Mouse (Mus musculus) G1E (cell line): Measurements from ENCODE around the gene Wdr5. TPM values are rescaled to one million over a fixed set of nuclear protein-coding genes. Genes with fewer than 3 reads are reported as not detected.

ENCODE experiments used
- ATAC-seq: 2 replicates; pipeline ENCODE4 v1.8.0; 2016; ENCODE audit warnings: mild to moderate bottlenecking; ENCODE audit not compliant: insufficient number of reproducible peaks, poor library complexity, low FRiP score, severe bottlenecking; ENCODE audit errors: extremely low read depth
- DNase-seq: peaks from one replicate; pipeline ENCODE4 v3.0.0; 2012; ENCODE audit warnings: low spot score
- H3K27me3 ChIP-seq: 2 replicates; pipeline ENCODE4 v1.6.1; 2012; ENCODE audit warnings: mild to moderate bottlenecking, low read length, inconsistent platforms; ENCODE audit not compliant: insufficient read depth
- H3K36me3 ChIP-seq: replicated peaks from 2 replicates; pipeline ENCODE3; 2012; ENCODE audit warnings: mild to moderate bottlenecking, inconsistent platforms
- H3K4me1 ChIP-seq: 2 replicates; pipeline ENCODE4 v1.6.1; 2012; ENCODE audit warnings: low read depth, low read length, inconsistent platforms, mixed read lengths; ENCODE audit not compliant: insufficient read depth
- H3K4me3 ChIP-seq: 2 replicates; pipeline ENCODE4 v1.5.1; 2012; ENCODE audit warnings: low read depth, mild to moderate bottlenecking, inconsistent platforms, low read length, moderate library complexity, mixed read lengths
- H3K9me3 ChIP-seq: replicated peaks from 2 replicates; pipeline ENCODE4 v1.6.1; 2012; ENCODE audit warnings: inconsistent platforms
- CTCF ChIP-seq: IDR thresholded peaks from 2 replicates; pipeline ENCODE4 v1.5.1; 2012; ENCODE audit warnings: low read depth, low read length, inconsistent platforms, mixed read lengths
- GATA1 ChIP-seq: IDR thresholded peaks from 2 replicates; pipeline ENCODE4 v1.6.1; 2012; ENCODE audit warnings: borderline replicate concordance, low read length, inconsistent platforms, mixed read lengths
- GATA2 ChIP-seq: IDR thresholded peaks from 2 replicates; pipeline ENCODE4 v1.6.1; 2012; ENCODE audit warnings: low read depth, low read length, inconsistent platforms, borderline replicate concordance
- POLR2AphosphoS5 ChIP-seq: IDR thresholded peaks from 2 replicates; pipeline ENCODE4 v1.6.1; 2012; ENCODE audit warnings: low read depth, low read length, inconsistent platforms; ENCODE audit not compliant: insufficient replicate concordance
- TAL1 ChIP-seq: conservative IDR thresholded peaks from 2 replicates; pipeline ENCODE4 v1.6.1; 2012; ENCODE audit warnings: low read depth, low read length, inconsistent platforms, mixed read lengths
- polyA plus RNA-seq: library from polyadenylated mRNA; stranded (reverse); fragments of >175 nt; gene quantifications from 2 replicates; pipeline ENCODE4 v1.2.3, GENCODE M21; 2012
- total RNA-seq, 2 experiments: library from RNA; stranded (forward) in 1 of 2; stranded (reverse) in 1 of 2; fragments of 200-1000 nt in 1 of 2; fragments of >200 nt in 1 of 2; fragmentation: Nextera tagmentation in 1 of 2; gene quantifications; 2 replicates each; pipeline ENCODE4 v1.2.3; 2014 to 2017

Gene Wdr5
- total RNA-seq (2014; fragmentation: Nextera tagmentation), result 29.4 and 35.2 TPM in 2 replicates
- 58.6 and 62.5 TPM in 2 replicates for total RNA-seq (2017)
- 107 and 131 TPM in 2 replicates for polyA plus RNA-seq

DNA sequence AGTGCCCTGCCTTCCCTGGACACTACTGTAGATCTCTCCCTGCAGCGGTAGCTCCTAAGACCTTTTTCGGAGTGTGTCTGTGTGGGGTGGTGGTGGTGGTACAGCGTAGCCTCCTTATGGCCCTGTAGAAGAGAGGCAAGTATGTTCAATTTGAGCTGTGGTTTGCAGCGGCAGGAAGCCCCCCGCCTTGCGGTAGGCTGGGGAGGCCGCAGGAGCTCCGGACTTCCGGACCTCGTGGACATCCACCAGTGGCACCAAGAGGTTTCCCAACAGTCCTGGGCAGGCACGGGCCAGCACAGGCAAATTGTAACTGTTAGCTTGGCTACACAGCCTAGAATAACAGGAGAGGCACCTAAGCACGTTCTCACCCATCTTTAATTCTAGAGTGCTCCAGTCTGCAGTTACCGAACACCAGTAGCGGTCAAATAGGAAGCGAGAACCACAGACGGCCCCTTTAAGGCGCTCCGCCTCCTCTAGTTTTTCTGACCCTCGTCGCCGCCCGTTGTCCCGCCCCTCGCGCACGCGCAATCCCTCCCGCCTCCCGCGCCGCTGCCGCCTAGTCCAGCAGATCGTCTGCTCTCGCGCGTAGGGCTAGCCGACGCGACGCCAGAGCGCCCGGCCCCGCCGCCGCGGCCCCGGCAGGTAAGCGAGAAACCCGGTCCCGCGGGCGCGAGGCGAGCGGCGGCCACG is at the start of gene Wdr5:
TSS of gene Wdr5 (plus strand) at position 519 of the 690 bp plus-strand sequence.
- H3K36me3 ChIP-seq, result peaks cover 42% of the 10 kb centered on the region
- H3K9me3 ChIP-seq, result no peaks in the 10 kb centered on the region
- peaks cover 43% of the 10 kb centered on the region for H3K4me1 ChIP-seq
- peak within 1 kb of the TSS; percentile 93 for H3K4me3 ChIP-seq
- TF ChIP-seq POLR2AphosphoS5 (no peak), CTCF (no peak), GATA1 (no peak), TAL1 (no peak), GATA2 (no peak)
- peak; percentile 90 for DNase-seq
- H3K27me3 ChIP-seq, result no peaks in the 10 kb centered on the region
- peak; percentile 69 for ATAC-seq

DNA sequence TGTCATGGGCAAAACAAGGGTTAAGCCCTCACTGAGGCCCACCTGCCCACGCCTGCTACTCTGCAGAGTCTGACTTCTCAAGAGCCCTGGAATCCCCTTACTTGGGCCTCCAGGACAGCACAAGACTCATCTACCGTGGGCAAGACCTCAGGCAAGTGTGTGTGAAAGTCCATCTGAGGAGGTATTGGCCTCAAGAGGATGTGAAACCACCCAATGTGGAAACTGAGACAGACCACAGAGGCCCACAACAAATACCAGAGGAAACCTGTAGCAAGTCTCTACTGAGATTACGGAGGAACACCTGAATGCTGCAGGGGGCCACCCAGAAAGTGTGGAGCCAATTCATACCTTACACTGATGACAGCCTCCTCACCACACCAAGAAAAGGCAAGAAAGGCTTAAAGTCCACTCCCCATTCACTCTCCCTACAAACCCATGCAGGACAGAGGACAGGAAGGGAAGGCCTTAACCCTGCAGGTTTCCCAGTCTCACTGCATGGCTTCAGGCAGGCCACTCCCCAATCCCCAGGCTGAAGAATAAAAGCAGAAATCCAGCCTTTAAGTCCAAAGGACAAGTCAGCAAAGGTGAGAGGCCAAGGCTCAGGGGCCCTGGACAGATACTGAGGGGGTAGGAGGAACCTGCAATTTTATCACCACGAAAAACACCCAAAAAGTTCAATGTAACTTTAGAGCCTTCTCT is 45.5 kb upstream of the Wdr5 start:
- Histone ChIP-seq H3K4me1 (peaks cover 73% of the 10 kb centered on the region), H3K36me3 (peaks cover 93% of the 10 kb centered on the region)
- ATAC-seq, result no peak

GRCm38 (mm10) chr2:27469991-27470355 is 45.0 kb upstream of the Wdr5 start:
- Histone ChIP-seq H3K4me3 (no peak overlapping the region; the same call in 1 of the 2 replicates), H3K9me3 (no peaks in the 10 kb centered on the region), H3K4me1 (peaks cover 70% of the 10 kb centered on the region), H3K27me3 (no peaks in the 10 kb centered on the region), H3K36me3 (peaks cover 89% of the 10 kb centered on the region)
- ATAC-seq (no peak), DNase-seq (no peak)
- TF ChIP-seq POLR2AphosphoS5 (no peak), GATA2 (no peak), TAL1 (no peak), GATA1 (no peak), CTCF (no peak)

More for the DNA sequence above, 45.5 kb upstream of the Wdr5 start:
- Histone ChIP-seq H3K9me3 (no peaks in the 10 kb centered on the region), H3K4me3 (no peak overlapping the region), H3K27me3 (no peaks in the 10 kb centered on the region)
- TF ChIP-seq POLR2AphosphoS5 (no peak), TAL1 (no peak), GATA1 (no peak), GATA2 (no peak), CTCF (no peak)
- no peak for DNase-seq

GRCm38 (mm10) chr2:27470535-27470934 is 44.4 kb upstream of the Wdr5 start:
- Histone ChIP-seq H3K9me3 (no peaks in the 10 kb centered on the region), H3K4me1 (peaks cover 68% of the 10 kb centered on the region), H3K4me3 (no peak overlapping the region), H3K36me3 (peaks cover 83% of the 10 kb centered on the region), H3K27me3 (no peaks in the 10 kb centered on the region)
- no peak for TF ChIP-seq CTCF
- no peak for TF ChIP-seq TAL1
- no peak for TF ChIP-seq GATA2
- no peak for TF ChIP-seq GATA1
- no peak for TF ChIP-seq POLR2AphosphoS5
- ATAC-seq, result no peak
- DNase-seq, result no peak

GRCm38 (mm10) chr2:27471170-27471584 is 43.8 kb upstream of the Wdr5 start:
- Histone ChIP-seq H3K4me1 (peaks cover 63% of the 10 kb centered on the region), H3K9me3 (no peaks in the 10 kb centered on the region), H3K4me3 (peak overlapping the region; percentile 17; the same call in 1 of the 2 replicates), H3K36me3 (peaks cover 77% of the 10 kb centered on the region), H3K27me3 (no peaks in the 10 kb centered on the region)
- DNase-seq, result no peak
- TF ChIP-seq GATA1 (no peak), TAL1 (no peak), CTCF (no peak), GATA2 (no peak), POLR2AphosphoS5 (no peak)
- no peak for ATAC-seq

DNA sequence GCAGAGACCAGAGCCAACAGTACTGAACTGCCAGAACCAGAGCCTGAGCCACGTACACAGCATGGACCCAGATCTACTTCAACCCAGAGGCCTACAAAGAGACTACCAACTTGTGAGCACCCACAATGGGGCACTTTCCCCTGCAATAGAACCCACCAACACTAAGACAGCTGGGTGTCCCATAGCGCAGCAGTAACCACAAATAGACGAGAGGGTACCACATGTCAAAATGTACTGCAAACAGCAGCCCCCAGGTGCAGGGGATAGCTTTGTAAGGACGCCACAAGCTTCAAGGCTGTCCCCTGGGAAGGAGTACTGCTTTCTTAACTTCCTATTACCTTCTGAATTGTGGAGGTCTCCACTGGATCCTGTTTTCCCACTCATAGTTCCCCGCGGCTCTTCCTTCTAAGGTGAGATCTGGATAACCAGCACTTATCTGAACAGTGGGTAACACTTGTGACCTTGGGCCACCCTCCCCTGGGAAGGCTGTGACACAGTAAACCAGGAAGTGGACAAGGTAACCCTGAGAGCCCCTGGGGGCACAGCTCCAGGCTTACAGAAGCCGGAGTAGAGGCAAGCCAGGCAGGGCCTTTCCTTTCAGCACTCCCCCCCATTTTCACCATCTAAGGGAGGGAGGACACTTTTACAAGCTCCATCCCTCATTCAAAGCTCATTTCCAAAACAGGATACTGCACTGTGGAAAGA is 41.7 kb upstream of the Wdr5 start:
- no peaks in the 10 kb centered on the region for H3K27me3 ChIP-seq
- peaks cover 68% of the 10 kb centered on the region for H3K4me1 ChIP-seq
- ATAC-seq, result no peak
- no peak for DNase-seq
- no peaks in the 10 kb centered on the region for H3K9me3 ChIP-seq
- peaks cover 57% of the 10 kb centered on the region for H3K36me3 ChIP-seq
- no peak overlapping the region; the same call in 1 of the 2 replicates for H3K4me3 ChIP-seq
- TF ChIP-seq GATA2 (no peak), GATA1 (no peak), CTCF (no peak), TAL1 (no peak), POLR2AphosphoS5 (no peak)
